Mouse (Mus musculus): ENCODE results near the gene Ascl3. TPM values are rescaled to one million over a fixed set of nuclear protein-coding genes. Genes with fewer than 3 reads are reported as not detected.

The Ascl3 gene
- not detected in 2 replicates for polyA plus RNA-seq (2016; fragmentation: Nextera tagmentation; extraction: Ambion mirVana)

DNA sequence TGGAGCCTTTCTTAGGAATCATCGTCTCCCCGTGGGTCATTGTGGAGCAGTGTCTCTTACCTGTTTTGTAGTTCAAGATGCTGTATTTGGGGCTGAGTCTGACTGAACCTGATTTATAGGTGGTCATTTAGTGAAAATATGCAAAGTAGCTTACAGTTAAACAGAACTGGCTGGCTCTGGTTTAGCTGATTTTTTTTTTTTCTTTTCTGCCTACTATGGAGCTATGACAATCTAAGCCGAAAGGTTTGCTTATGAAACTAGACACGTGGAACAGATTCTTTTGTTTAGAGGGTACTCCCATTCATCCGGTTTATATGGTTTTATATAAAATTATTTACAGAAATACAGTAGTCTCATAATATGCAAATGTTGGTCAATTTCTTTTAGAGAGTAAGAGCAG, at the start of gene Ascl3:
TSS of gene Ascl3 (minus strand) at position 101 of the 400 bp plus-strand sequence.
- DNase-seq (ENCODE audit: low spot score), result no peak
- Histone ChIP-seq H3K36me3 (peaks cover 16% of the 10 kb centered on the region), H3K27ac (no peak within 1 kb of the TSS), H3K9me3 (no peaks in the 10 kb centered on the region), H3K4me1 (peaks cover 13% of the 10 kb centered on the region), H3K27me3 (ENCODE audit: insufficient read depth, poor library complexity, severe bottlenecking) (no peaks in the 10 kb centered on the region), H3K4me3 (no peak within 1 kb of the TSS)
- WGBS, result 84% methylated on average over 5 of the region's 5 CpGs

DNA sequence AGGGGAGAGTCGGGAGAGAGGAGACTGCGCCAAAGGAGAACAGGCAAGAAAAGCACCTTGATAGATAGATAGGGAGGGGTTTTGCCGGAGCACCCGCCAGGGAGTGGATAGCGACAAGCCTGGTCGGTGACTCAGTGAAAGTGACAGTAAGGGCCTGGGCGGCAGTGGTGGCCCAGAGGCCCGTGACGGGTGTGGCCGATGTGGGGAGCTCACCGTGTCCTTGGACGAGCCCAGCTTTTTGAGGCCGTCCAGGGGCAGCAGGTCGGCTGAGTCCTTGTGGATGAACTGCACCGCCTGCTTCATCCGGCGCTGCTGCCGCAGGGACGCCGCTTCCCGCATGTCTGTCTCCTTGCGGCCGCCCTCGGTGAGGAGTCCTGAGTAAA, 49.6 kb upstream of the Ascl3 start:
- WGBS, result 2% methylated on average over 24 of the region's 24 CpGs
- peaks cover 67% of the 10 kb centered on the region for H3K27me3 ChIP-seq (ENCODE audit: insufficient read depth, poor library complexity, severe bottlenecking)
- DNase-seq (ENCODE audit: low spot score), result peak; percentile 80

DNA sequence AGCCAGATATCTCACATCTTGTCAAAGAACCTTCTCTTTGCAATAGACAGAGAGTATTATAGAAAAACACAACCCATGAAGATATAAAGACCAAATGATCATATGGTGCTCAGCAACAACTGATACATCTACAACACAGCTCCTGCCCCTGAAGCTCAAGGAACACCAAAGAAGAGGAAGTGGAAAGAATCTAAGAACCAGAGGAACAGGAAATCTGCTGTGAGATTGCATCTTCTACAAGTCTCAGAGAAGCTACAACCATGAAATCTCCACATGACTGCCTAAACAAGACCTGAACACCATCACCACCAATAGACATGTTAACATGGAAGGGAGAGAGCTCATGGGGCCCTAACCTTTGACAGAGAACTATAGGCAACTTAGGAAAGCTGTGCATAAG, 40.7 kb upstream of the Ascl3 start:
- no peak overlapping the region for H3K4me3 ChIP-seq
- H3K27ac ChIP-seq, result no peak overlapping the region
- no peaks in the 10 kb centered on the region for H3K4me1 ChIP-seq
- no peaks in the 10 kb centered on the region for H3K9me3 ChIP-seq
- H3K27me3 ChIP-seq (ENCODE audit: insufficient read depth, poor library complexity, severe bottlenecking), result no peaks in the 10 kb centered on the region
- DNase-seq (ENCODE audit: low spot score), result no peak
- no peaks in the 10 kb centered on the region for H3K36me3 ChIP-seq

More for the DNA sequence above, 49.6 kb upstream of the Ascl3 start:
- H3K4me3 ChIP-seq, result peak overlapping the region; percentile 66
- H3K36me3 ChIP-seq, result no peaks in the 10 kb centered on the region
- H3K4me1 ChIP-seq, result peaks cover 12% of the 10 kb centered on the region
- peak overlapping the region; percentile 37 for H3K27ac ChIP-seq
- H3K9me3 ChIP-seq, result no peaks in the 10 kb centered on the region

DNA sequence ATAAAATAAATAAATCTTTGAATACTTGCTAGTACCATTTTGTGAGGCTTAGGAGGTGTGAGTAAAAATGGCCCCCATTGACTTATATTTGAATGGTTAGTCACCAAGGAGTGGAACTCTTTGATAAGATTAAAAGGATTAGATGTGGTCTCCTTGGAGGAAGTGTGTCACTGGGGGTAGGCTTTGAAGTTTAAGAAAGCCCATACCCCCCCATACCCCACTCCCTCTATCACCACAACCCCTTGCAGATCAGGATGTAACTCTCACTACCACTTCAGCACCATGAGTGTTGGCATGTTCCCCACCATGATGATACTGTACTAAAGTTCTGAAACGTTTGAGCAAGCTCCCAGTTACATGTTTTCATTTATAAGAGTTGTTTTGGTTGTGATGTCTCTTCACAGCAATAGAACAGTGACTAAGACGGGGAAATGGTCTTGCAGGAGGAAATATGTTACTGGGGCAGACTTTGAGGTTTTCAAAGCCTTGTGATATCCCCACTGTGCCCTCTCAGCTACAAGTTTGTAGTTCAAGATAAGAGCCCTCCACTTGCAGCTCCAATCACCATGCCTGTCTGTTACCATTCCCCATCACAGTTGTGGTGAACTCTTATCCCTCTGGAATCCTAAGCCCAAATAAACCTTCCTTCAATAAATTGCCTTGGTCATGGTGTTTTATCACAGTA, 37.3 kb upstream of the Ascl3 start:
- Histone ChIP-seq H3K27me3 (ENCODE audit: insufficient read depth, poor library complexity, severe bottlenecking) (no peaks in the 10 kb centered on the region), H3K27ac (no peak overlapping the region), H3K4me1 (no peaks in the 10 kb centered on the region), H3K4me3 (no peak overlapping the region), H3K9me3 (no peaks in the 10 kb centered on the region), H3K36me3 (no peaks in the 10 kb centered on the region)
- no peak for DNase-seq (ENCODE audit: low spot score)
- 36% methylated on average over 2 of the region's 2 CpGs for WGBS

DNA sequence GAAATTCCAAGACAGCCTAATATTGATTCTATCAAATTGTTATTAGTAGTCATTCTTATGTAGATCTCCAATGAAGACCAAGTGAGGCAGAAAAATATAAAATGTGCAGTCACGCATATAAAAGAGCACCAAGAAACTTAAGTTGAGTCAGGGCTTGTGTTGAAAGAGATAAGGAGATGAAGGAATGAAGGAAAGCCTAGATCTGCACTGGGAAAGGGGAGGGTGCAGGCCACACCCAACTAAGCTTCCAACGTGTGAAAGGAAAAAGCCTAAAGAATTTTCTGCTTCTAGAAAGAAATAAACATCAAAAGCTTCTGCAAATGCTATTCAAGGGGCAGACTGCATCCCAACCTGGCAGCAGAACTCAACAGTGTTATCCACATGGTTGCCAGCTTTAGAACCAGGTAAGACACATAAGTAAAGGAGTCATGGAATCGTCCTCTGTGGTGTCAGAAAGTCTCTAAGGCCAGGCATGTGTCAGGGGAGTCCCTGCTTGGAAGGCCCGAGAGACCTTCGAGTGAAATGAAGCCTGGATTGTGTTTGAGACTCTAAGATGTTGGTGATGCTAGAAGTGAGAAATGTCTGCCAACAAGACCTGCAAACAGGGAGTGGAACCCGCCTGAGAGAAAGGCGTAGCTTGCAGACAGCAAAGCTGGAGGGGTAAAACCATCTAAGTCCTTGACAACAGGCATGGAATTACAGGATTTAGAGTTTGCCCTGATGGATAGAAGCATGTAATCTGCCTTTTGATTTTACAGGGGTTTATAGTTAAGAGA, 36.2 kb upstream of the Ascl3 start:
- H3K36me3 ChIP-seq, result no peaks in the 10 kb centered on the region
- DNase-seq (ENCODE audit: low spot score), result no peak
- no peaks in the 10 kb centered on the region for H3K4me1 ChIP-seq
- H3K4me3 ChIP-seq, result no peak overlapping the region
- no peaks in the 10 kb centered on the region for H3K27me3 ChIP-seq (ENCODE audit: insufficient read depth, poor library complexity, severe bottlenecking)
- WGBS, result 77% methylated on average over 7 of the region's 7 CpGs
- H3K9me3 ChIP-seq, result no peaks in the 10 kb centered on the region
- H3K27ac ChIP-seq, result no peak overlapping the region

DNA sequence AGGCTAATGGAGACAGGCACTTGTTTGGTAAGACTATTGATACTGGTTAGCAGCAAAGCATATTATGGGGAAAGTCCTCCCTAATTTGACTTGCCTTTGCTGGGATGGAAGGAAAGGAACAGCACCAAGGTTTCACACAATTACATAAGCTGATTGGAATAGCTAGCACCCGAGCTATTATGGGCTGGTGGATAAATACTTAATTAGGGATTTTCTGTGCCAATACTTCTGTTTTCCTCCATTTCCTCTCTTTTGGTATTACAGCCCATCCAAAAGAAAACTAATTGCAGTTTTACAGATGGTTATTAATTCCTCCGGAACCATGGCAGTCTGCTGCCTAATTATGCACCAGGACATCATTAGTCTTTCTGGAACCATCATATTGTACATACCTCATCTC, 32.5 kb upstream of the Ascl3 start:
- H3K4me3 ChIP-seq, result no peak overlapping the region
- H3K27ac ChIP-seq, result no peak overlapping the region
- H3K9me3 ChIP-seq, result no peaks in the 10 kb centered on the region
- no peaks in the 10 kb centered on the region for H3K27me3 ChIP-seq (ENCODE audit: insufficient read depth, poor library complexity, severe bottlenecking)
- no peak for DNase-seq (ENCODE audit: low spot score)
- no peaks in the 10 kb centered on the region for H3K36me3 ChIP-seq
- H3K4me1 ChIP-seq, result no peaks in the 10 kb centered on the region
- 71% methylated on average over 2 of the region's 2 CpGs for WGBS

DNA sequence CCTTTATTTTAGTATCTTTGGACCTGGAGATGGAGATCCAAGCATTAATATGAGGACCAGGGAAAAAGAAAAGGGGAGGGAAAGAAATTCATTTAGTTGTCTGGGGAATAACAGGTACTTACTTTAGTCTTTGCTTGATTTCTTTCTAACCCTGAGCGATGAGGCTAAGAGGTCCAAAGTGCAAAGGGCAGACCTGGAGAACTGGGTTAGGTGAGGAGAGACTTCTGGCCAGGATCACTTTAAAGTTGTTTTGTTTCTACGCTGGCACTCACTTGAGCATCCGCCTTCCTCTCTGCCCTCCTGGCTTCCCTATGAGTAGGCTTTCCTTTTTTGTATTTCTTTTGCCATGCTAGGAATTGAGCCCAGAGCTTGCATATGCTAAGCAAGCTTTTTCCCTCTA, 24.8 kb upstream of the Ascl3 start:
- no peak overlapping the region for H3K4me3 ChIP-seq
- H3K9me3 ChIP-seq, result no peaks in the 10 kb centered on the region
- H3K4me1 ChIP-seq, result peaks cover 18% of the 10 kb centered on the region
- no peak for DNase-seq (ENCODE audit: low spot score)
- 86% methylated on average over 3 of the region's 3 CpGs for WGBS
- no peaks in the 10 kb centered on the region for H3K36me3 ChIP-seq
- H3K27me3 ChIP-seq (ENCODE audit: insufficient read depth, poor library complexity, severe bottlenecking), result no peaks in the 10 kb centered on the region
- H3K27ac ChIP-seq, result no peak overlapping the region

DNA sequence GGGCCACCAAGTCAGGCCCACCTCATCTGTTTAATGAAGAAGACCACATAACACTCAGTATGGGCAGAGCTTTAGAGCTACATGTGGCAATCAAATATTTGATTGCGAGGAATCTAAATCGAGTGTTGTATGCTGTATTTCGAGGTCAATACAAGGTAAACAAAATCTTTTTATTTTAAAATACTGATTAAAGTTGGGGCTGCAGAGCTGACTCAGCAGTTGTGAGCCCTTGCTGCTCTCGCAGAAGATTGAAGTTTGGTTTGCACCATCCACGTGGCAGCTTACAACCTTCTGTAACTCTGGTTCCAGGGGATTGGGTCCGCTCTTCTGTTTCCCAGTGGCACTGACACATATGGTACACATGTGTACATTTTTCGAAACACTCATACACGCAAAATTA, 22.5 kb upstream of the Ascl3 start:
- Histone ChIP-seq H3K4me1 (peaks cover 23% of the 10 kb centered on the region), H3K36me3 (no peaks in the 10 kb centered on the region), H3K9me3 (no peaks in the 10 kb centered on the region), H3K27me3 (ENCODE audit: insufficient read depth, poor library complexity, severe bottlenecking) (no peaks in the 10 kb centered on the region), H3K27ac (no peak overlapping the region), H3K4me3 (no peak overlapping the region)
- no peak for DNase-seq (ENCODE audit: low spot score)
- WGBS, result 90% methylated on average over 8 of the region's 8 CpGs

DNA sequence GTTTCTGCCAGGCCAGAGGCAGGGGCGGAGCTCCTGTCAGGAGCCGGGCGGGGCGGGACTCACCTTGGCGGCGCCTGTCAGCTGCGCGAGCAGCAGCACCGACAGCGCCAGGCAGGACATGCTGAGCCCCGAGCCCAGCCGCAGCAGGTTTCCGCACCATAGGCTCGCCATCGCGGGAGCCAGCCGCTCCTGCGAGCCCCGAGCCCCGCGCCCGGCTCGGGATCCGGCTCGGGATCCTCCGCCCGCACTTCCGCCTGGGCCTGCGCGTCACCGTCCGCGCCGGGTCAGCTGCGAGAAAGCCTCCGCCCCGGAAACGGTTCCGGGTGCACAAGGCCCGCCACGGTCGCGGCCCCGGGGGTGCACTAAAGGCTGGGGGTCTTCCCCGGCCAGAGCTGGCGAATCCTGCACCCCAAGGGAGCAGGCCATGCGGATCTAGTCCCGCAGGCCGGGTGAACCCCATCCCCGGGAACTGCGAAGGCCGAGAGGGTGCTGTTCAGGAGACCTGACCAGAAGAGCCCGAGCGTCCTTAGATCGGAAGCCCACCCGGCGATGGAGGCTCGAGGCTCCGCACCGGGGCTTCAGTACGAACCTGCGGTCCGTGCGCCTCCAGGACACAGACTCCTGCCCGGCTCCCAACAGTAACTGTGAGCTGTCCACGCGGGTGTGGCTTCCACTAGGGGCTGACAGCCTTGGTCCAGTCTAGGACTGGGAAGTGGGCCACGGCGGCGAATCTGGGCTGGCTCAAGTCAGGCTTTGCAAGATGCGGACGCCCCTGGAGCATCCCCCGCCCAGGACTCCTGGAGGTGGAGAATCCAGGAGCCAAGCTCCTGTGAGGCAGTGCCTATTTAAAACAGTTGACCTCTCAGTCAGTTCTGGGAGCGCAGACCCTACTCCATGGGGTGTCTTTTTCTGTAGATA, 20.7 kb upstream of the Ascl3 start, which contains the start of gene Tmem9b:
TSS of gene Tmem9b (minus strand) at position 868 of the 918 bp plus-strand sequence.
- DNase-seq (ENCODE audit: low spot score), result peak; percentile 89
- Histone ChIP-seq H3K27me3 (ENCODE audit: insufficient read depth, poor library complexity, severe bottlenecking) (no peaks in the 10 kb centered on the region), H3K4me3 (peak within 1 kb of the TSS; percentile 85), H3K27ac (peak within 1 kb of the TSS; percentile 97), H3K36me3 (no peaks in the 10 kb centered on the region), H3K9me3 (no peaks in the 10 kb centered on the region), H3K4me1 (peaks cover 23% of the 10 kb centered on the region)
- WGBS, result under 1% methylated on average over 73 of the region's 74 CpGs

DNA sequence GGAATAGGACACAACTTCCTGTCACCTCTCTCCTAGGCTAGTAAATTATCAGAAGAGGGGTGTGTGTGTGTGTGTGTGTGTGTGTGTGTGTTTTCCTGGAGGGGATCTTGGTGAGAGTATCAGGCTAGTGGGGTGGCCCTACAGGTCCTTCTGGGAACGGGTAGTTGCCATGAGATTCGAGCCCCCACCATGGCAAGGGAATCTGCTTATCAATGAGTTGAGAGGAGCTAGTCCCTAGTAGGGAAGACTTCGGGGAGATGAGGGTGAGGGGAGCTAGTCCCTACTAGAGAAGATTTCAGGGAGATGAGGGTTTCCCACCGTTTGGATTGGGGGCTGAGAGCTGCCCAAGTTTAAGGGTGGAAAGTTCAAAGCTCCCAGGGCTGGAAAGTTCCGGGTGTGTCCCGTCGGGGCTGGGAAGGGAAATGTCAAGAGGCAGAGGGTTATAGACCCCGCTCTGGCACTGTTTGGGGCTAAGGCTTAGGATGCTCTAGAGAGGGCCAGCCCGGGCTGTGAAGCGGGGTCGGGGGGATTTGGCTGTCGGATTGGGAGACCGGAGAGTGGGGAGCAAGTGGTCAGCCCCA, 20.0 kb upstream of the Ascl3 start:
- peaks cover 1% of the 10 kb centered on the region; the same call in 1 of the 2 replicates for H3K36me3 ChIP-seq
- peaks cover 23% of the 10 kb centered on the region for H3K4me1 ChIP-seq
- H3K27ac ChIP-seq, result peak overlapping the region; percentile 97
- no peaks in the 10 kb centered on the region for H3K27me3 ChIP-seq (ENCODE audit: insufficient read depth, poor library complexity, severe bottlenecking)
- no peaks in the 10 kb centered on the region for H3K9me3 ChIP-seq
- DNase-seq (ENCODE audit: low spot score), result peak; percentile 88
- WGBS, result 2% methylated on average over 13 of the region's 13 CpGs
- H3K4me3 ChIP-seq, result peak overlapping the region; percentile 85

DNA sequence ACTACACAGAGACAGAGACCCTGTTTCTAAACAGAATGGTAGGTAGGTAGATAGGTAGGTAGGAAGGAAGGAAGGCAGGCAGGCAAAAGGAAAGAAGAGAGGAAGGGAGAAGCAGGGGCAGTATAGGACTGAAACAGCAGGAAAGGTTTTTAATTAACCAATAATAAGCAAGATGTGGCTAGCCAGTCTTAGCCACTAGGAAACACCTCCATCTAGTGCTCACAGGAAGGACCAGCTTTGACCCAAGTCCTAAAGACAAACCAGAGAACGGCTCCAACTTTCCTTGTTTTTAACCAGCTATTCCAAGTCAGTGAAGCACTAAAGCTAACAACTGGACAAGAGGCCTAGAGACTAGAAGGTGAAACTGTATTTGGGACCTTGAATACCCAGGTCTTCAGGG, 16.2 kb upstream of the Ascl3 start:
- peaks cover 14% of the 10 kb centered on the region for H3K4me1 ChIP-seq
- H3K27me3 ChIP-seq (ENCODE audit: insufficient read depth, poor library complexity, severe bottlenecking), result no peaks in the 10 kb centered on the region
- no peak overlapping the region for H3K27ac ChIP-seq
- DNase-seq (ENCODE audit: low spot score), result no peak
- no peak overlapping the region for H3K4me3 ChIP-seq
- 58% methylated on average over 1 of the region's 1 CpGs for WGBS
- peaks cover 37% of the 10 kb centered on the region for H3K36me3 ChIP-seq
- H3K9me3 ChIP-seq, result no peaks in the 10 kb centered on the region

DNA sequence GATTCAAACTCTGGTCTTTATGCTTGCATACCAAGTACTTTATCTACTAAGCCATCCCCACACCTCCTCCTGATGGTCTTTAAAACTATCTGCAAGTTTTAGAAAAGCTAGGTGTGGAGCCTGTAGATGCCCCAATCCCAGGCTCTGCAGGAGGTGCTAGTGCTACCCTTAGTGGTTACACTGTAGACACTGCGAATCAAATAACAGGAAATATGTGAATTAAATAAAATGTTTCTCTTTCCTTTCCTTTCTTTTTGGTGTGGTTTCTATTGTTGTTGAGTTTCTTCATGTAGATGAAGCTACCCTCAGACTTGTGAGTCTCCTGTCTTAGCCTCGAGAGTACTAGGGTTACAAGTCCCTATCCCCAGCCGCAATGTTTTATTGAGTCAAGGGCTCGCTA, 10.2 kb upstream of the Ascl3 start:
- 88% methylated on average over 4 of the region's 4 CpGs for WGBS
- Histone ChIP-seq H3K9me3 (no peaks in the 10 kb centered on the region), H3K27ac (no peak overlapping the region), H3K4me3 (no peak overlapping the region), H3K36me3 (peaks cover 55% of the 10 kb centered on the region), H3K27me3 (ENCODE audit: insufficient read depth, poor library complexity, severe bottlenecking) (no peaks in the 10 kb centered on the region), H3K4me1 (no peaks in the 10 kb centered on the region)
- no peak for DNase-seq (ENCODE audit: low spot score)
